Mouse (Mus musculus): ENCODE results near the gene Gm20852.
"Not testable (repeated sequence)": the region's sequence is repeated elsewhere in the genome, so short reads cannot be mapped to it uniquely, and the experiment has no call there.

Gm20852 gene

GRCm38 (mm10) chrY:66742023-66742422 is at the start of gene Gm20852:
TSS of gene Gm20852 (minus strand) at chrY:66742123.
- DNase-seq (ENCODE audit: low spot score) = not testable (repeated sequence)
